Mouse (Mus musculus): ENCODE data around the gene Il6st. TPM values are rescaled to one million over a fixed set of nuclear protein-coding genes. Genes with fewer than 3 reads are reported as not detected.
A peak's percentile ranks its signal among the peaks of the same experiment; 100 is the strongest.

Gene Il6st
- polyA plus RNA-seq, 1 experiment from 2014 or later: 37.4 TPM

- H3K4me1 ChIP-seq: no peaks in the 10 kb centered on the region
- no peak for ATAC-seq (ENCODE audit: insufficient read depth, low FRiP score, low read depth)
- H3K27me3 ChIP-seq (replicated peaks): no peaks in the 10 kb centered on the region
- H3K4me3 ChIP-seq (replicated peaks): no peak overlapping the region
- no peaks in the 10 kb centered on the region for H3K9me3 ChIP-seq
- WGBS: 66% methylated on average over 1 of the region's 1 CpGs
- no peak overlapping the region for H3K9ac ChIP-seq
- no peak overlapping the region for H3K4me2 ChIP-seq
- H3K27ac ChIP-seq: no peak overlapping the region
- H3K36me3 ChIP-seq: peaks cover 21% of the 10 kb centered on the region
These were observed 28.4 kb downstream of the Il6st start for GRCm38 (mm10) chr13:112492285-112492678.

- Histone ChIP-seq H3K4me2 (no peak overlapping the region), H3K9ac (no peak overlapping the region), H3K4me1 (no peaks in the 10 kb centered on the region), H3K27me3 (replicated peaks) (no peaks in the 10 kb centered on the region), H3K36me3 (peaks cover 32% of the 10 kb centered on the region), H3K4me3 (replicated peaks) (no peak overlapping the region), H3K27ac (no peak overlapping the region), H3K9me3 (no peaks in the 10 kb centered on the region)
- 86% methylated on average over 12 of the region's 12 CpGs for WGBS
- ATAC-seq (ENCODE audit: insufficient read depth, low FRiP score, low read depth): no peak
These were observed 30.7 kb downstream of the Il6st start for GRCm38 (mm10) chr13:112494590-112494989.

- H3K9ac ChIP-seq: no peak overlapping the region
- H3K4me3 ChIP-seq (replicated peaks): no peak overlapping the region
- H3K36me3 ChIP-seq: peaks cover 35% of the 10 kb centered on the region
- no peak overlapping the region for H3K27ac ChIP-seq
- H3K4me1 ChIP-seq: no peaks in the 10 kb centered on the region
- H3K27me3 ChIP-seq (replicated peaks): no peaks in the 10 kb centered on the region
- WGBS: 84% methylated on average over 4 of the region's 4 CpGs
- no peak overlapping the region for H3K4me2 ChIP-seq
- no peak for ATAC-seq (ENCODE audit: insufficient read depth, low FRiP score, low read depth)
- no peaks in the 10 kb centered on the region for H3K9me3 ChIP-seq
These were observed 36.2 kb downstream of the Il6st start for GRCm38 (mm10) chr13:112500027-112500426.

GRCm38 (mm10) chr13:112500466-112500865, 36.6 kb downstream of the Il6st start:
- H3K4me3 ChIP-seq (replicated peaks): no peak overlapping the region
- H3K9me3 ChIP-seq: no peaks in the 10 kb centered on the region
- H3K4me2 ChIP-seq: no peak overlapping the region
- peak; percentile 66; the same call in 1 of the 2 replicates for ATAC-seq (ENCODE audit: insufficient read depth, low FRiP score, low read depth)
- H3K9ac ChIP-seq: no peak overlapping the region
- H3K4me1 ChIP-seq: no peaks in the 10 kb centered on the region
- H3K27me3 ChIP-seq (replicated peaks): no peaks in the 10 kb centered on the region
- H3K27ac ChIP-seq: no peak overlapping the region
- 74% methylated on average over 9 of the region's 9 CpGs for WGBS
- H3K36me3 ChIP-seq: peaks cover 40% of the 10 kb centered on the region

GRCm38 (mm10) chr13:112503846-112504245, 40.0 kb downstream of the Il6st start:
- no peaks in the 10 kb centered on the region for H3K27me3 ChIP-seq (replicated peaks)
- peaks cover 39% of the 10 kb centered on the region for H3K36me3 ChIP-seq
- no peak overlapping the region for H3K4me3 ChIP-seq (replicated peaks)
- no peak overlapping the region for H3K9ac ChIP-seq
- H3K4me1 ChIP-seq: no peaks in the 10 kb centered on the region
- no peaks in the 10 kb centered on the region for H3K9me3 ChIP-seq
- no peak overlapping the region for H3K27ac ChIP-seq
- ATAC-seq (ENCODE audit: insufficient read depth, low FRiP score, low read depth): no peak
- no peak overlapping the region for H3K4me2 ChIP-seq
- WGBS: 88% methylated on average over 13 of the region's 13 CpGs

- Histone ChIP-seq H3K27me3 (replicated peaks) (no peaks in the 10 kb centered on the region), H3K4me1 (no peaks in the 10 kb centered on the region), H3K9ac (no peak overlapping the region), H3K9me3 (no peaks in the 10 kb centered on the region), H3K27ac (no peak overlapping the region), H3K4me3 (replicated peaks) (no peak overlapping the region), H3K4me2 (no peak overlapping the region), H3K36me3 (peaks cover 33% of the 10 kb centered on the region)
- WGBS: 93% methylated on average over 6 of the region's 6 CpGs
- no peak for ATAC-seq (ENCODE audit: insufficient read depth, low FRiP score, low read depth)
These were observed 41.6 kb downstream of the Il6st start for GRCm38 (mm10) chr13:112505436-112505835.

- WGBS: 84% methylated on average over 13 of the region's 13 CpGs
- no peak for ATAC-seq (ENCODE audit: insufficient read depth, low FRiP score, low read depth)
- no peak overlapping the region for H3K9ac ChIP-seq
- no peak overlapping the region for H3K4me2 ChIP-seq
- H3K27ac ChIP-seq: no peak overlapping the region
- H3K36me3 ChIP-seq: peaks cover 33% of the 10 kb centered on the region
- no peak overlapping the region for H3K4me3 ChIP-seq (replicated peaks)
- H3K4me1 ChIP-seq: no peaks in the 10 kb centered on the region
- H3K27me3 ChIP-seq (replicated peaks): no peaks in the 10 kb centered on the region
- no peaks in the 10 kb centered on the region for H3K9me3 ChIP-seq
These were observed 42.9 kb downstream of the Il6st start for GRCm38 (mm10) chr13:112506766-112507165.

GRCm38 (mm10) chr13:112507691-112508090, 43.8 kb downstream of the Il6st start:
- 81% methylated on average over 13 of the region's 13 CpGs for WGBS
- Histone ChIP-seq H3K9ac (no peak overlapping the region), H3K4me3 (replicated peaks) (no peak overlapping the region), H3K27ac (no peak overlapping the region), H3K4me1 (no peaks in the 10 kb centered on the region), H3K9me3 (no peaks in the 10 kb centered on the region), H3K36me3 (peaks cover 28% of the 10 kb centered on the region), H3K4me2 (no peak overlapping the region), H3K27me3 (replicated peaks) (no peaks in the 10 kb centered on the region)
- no peak for ATAC-seq (ENCODE audit: insufficient read depth, low FRiP score, low read depth)

GRCm38 (mm10) chr13:112508487-112508886, 44.6 kb downstream of the Il6st start:
- WGBS: 85% methylated on average over 5 of the region's 5 CpGs
- peaks cover 24% of the 10 kb centered on the region for H3K36me3 ChIP-seq
- no peaks in the 10 kb centered on the region for H3K27me3 ChIP-seq (replicated peaks)
- no peak overlapping the region for H3K4me2 ChIP-seq
- H3K4me1 ChIP-seq: no peaks in the 10 kb centered on the region
- H3K9me3 ChIP-seq: no peaks in the 10 kb centered on the region
- no peak overlapping the region for H3K4me3 ChIP-seq (replicated peaks)
- ATAC-seq (ENCODE audit: insufficient read depth, low FRiP score, low read depth): no peak
- H3K9ac ChIP-seq: no peak overlapping the region
- no peak overlapping the region for H3K27ac ChIP-seq

GRCm38 (mm10) chr13:112509465-112509864, 45.6 kb downstream of the Il6st start:
- ATAC-seq (ENCODE audit: insufficient read depth, low FRiP score, low read depth): peak; percentile 66; the same call in 1 of the 2 replicates
- Histone ChIP-seq H3K9me3 (no peaks in the 10 kb centered on the region), H3K4me3 (replicated peaks) (no peak overlapping the region), H3K4me2 (no peak overlapping the region), H3K27ac (no peak overlapping the region), H3K9ac (no peak overlapping the region), H3K36me3 (peaks cover 16% of the 10 kb centered on the region), H3K4me1 (no peaks in the 10 kb centered on the region), H3K27me3 (replicated peaks) (no peaks in the 10 kb centered on the region)
- 28% methylated on average over 4 of the region's 4 CpGs for WGBS

GRCm38 (mm10) chr13:112510437-112511212, 46.8 kb downstream of the Il6st start:
- Histone ChIP-seq H3K36me3 (peaks cover 9% of the 10 kb centered on the region; the same call in 1 of the 2 replicates), H3K4me1 (no peaks in the 10 kb centered on the region), H3K27ac (no peak overlapping the region), H3K4me3 (replicated peaks) (no peak overlapping the region), H3K9me3 (no peaks in the 10 kb centered on the region), H3K27me3 (replicated peaks) (no peaks in the 10 kb centered on the region), H3K9ac (no peak overlapping the region), H3K4me2 (no peak overlapping the region)
- ATAC-seq (ENCODE audit: insufficient read depth, low FRiP score, low read depth): no peak
- WGBS: 88% methylated on average over 19 of the region's 19 CpGs

- H3K27me3 ChIP-seq (replicated peaks): no peaks in the 10 kb centered on the region
- no peak overlapping the region for H3K4me3 ChIP-seq (replicated peaks)
- H3K4me2 ChIP-seq: no peak overlapping the region
- no peaks in the 10 kb centered on the region for H3K4me1 ChIP-seq
- no peak overlapping the region for H3K9ac ChIP-seq
- no peaks in the 10 kb centered on the region for H3K9me3 ChIP-seq
- peaks cover 9% of the 10 kb centered on the region; the same call in 1 of the 2 replicates for H3K36me3 ChIP-seq
- no peak for ATAC-seq (ENCODE audit: insufficient read depth, low FRiP score, low read depth)
- WGBS: 59% methylated on average over 11 of the region's 11 CpGs
- H3K27ac ChIP-seq: no peak overlapping the region
These were observed 47.4 kb downstream of the Il6st start for GRCm38 (mm10) chr13:112511261-112511660.
